Mouse (Mus musculus): Measurements from ENCODE around the gene Txnrd1. TPM values are rescaled to one million over a fixed set of nuclear protein-coding genes. Genes with fewer than 3 reads are reported as not detected.

Txnrd1 gene
- polyA plus RNA-seq, 1 experiment: 109 TPM

DNA sequence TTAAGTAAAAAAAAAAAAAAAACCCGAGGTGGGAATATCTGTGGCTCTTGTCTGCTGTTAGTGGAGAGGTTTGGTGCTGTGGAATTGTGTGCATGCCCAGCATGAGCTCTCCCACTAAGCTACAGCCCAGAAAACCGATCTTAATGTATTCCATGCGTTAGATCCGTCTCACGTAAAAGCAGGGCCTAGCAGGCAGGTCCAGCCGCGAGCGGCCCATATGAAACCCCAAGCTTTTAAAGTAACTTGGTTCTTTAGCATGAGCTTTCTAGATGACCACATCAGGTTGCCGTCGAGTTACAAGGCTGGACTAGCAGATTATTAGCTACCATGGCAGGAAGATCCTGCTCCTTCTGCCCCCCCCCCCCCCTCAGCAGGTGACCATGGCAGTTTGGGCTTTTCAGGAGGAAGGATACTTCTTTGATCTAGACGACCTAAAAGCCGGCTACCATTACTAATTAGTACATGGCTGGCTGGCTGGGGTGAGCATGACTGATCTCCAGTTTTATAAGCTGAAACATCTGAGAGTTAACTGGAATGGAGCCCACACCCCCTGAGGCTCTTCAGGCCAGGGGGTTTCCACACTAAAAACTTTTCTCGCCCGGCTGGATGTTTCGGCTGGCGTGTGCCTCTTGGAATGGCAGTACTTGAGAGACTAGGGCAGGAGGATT lies 16.1 kb downstream of the Txnrd1 start:
- no peak for TF ChIP-seq GATA1 (IDR thresholded peaks at IDR 0.05; ENCODE audit: low read length)

DNA sequence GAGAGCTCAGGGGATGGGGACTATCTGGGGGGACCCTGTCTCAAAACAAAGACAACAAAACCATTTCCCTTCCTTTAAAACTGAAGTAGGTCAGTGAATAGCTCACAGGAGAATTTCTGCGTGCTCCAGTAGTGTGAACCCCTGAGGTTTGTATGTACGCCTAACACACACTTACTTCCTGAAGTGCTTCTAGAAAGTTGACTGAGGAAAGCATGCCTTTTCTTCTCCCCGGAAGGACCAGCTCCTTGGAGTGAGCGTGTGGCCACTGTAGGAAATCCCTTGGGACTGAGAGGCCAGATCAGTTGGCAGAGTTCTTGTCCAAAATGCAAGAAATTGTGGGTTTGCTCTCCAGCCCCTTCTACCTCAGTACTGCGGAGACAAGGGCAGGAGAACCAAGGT lies 16.6 kb downstream of the Txnrd1 start:
- TF ChIP-seq GATA1 (IDR thresholded peaks at IDR 0.05; ENCODE audit: low read length): no peak

DNA sequence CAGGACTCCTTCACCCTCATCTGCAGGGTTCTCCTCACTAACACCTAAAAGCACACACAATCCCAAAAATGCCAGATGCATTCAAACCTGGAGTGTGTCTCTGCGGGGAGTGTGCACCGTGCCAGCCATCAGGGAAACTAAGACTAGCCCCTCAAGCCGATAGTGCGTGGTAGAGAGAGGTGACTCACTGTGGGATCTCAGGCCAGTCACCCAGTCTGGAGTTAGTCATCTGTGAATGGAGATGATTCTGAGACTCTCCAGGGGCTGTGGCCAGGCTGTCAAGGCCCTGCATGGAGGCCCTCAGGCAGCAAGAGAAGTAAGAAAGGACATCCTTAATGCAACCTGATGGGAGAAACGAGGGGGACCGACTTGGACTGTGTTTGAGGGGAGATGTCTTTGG lies 18.0 kb downstream of the Txnrd1 start:
- no peak for TF ChIP-seq GATA1 (IDR thresholded peaks at IDR 0.05; ENCODE audit: low read length)

DNA sequence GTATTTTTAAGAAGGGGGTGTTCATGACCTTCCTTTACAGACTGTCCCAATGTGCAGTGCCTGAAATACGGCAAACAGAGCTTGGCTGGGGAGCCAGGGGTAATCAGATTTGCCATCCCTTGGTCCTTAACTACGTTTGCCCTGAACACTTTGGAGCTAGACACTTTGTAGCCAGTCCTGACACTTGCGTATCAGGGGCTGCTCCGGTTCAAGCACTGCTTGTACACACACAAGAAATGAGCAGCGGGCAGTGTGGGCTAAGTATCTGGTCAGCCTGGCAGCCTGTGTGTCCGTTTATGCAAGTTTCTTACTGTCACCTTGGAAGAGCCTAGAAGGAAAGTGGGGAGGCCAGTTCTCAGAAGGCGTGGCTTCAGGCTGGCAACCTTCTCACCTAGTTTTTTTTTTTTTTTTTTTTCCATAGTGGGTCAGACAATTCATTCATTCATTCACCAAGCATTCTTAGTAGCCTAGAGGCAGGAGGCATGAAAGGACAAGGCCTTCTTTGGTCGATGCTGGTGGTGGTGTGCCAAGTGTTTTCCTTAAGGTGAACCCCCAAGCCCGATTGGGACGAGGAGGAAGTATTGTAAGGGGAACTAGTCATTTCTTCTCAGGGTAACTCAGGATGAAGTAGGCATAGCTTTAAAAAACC lies 24.4 kb downstream of the Txnrd1 start:
- no peak for TF ChIP-seq GATA1 (IDR thresholded peaks at IDR 0.05; ENCODE audit: low read length)

DNA sequence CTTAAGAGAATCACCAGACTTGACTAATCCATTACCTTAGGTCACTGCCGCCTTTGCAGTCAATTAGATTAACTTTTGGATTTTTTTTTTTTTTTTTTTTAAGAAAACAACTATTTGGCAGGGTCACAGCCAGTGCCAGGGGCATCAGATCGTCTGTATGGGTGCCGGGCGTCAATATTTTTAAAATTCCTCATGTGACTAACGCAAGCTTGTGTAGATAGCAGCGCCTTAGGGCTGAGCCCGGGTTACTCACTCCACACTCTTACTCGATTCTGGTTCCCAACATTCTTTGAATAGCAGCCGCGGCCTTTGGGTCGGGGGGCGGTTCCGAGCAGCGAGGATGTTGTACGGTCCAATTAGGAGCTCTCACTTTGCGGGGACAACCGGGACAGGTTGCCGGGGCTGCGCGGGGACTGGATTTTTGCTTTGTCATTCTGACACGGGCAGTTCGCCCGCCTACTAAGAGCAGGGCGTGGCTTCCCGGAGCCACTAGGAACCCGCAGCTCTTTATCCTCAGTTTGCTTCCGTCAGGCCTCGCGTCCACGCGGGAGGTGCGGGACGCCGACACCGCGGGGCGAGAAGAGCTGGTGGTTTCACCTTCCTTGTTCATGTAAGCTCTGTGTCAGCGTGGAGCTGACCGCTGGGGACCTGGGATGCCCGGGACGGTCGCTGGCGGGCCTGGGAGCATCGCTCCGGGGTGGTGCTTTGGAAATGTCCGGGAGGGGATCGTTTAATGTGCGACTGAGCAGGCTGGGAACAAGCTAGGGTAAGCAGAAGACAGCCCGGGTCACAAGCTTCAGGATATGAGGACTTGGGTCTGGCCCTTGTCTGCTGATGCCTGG lies 25.2 kb downstream of the Txnrd1 start:
- no peak for TF ChIP-seq GATA1 (IDR thresholded peaks at IDR 0.05; ENCODE audit: low read length)

DNA sequence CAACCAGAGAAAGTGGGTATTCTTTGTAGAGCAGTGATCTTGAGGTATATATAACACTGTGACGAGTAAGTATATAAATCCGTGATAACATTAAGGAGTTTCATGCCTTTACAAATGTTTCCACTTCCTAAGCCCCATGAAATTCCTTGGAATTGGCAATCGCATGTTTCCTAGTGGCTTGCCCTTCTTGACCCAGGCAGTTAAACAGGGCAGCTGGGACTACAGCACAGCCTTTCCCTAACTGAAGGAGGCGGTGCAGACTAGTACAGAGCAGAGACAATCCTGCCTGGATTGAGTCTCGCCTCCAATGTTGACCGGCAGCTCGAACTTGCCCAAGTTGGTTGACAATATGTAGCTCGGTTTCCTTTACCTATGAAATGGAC lies 25.8 kb downstream of the Txnrd1 start:
- TF ChIP-seq GATA1 (IDR thresholded peaks at IDR 0.05; ENCODE audit: low read length): no peak

DNA sequence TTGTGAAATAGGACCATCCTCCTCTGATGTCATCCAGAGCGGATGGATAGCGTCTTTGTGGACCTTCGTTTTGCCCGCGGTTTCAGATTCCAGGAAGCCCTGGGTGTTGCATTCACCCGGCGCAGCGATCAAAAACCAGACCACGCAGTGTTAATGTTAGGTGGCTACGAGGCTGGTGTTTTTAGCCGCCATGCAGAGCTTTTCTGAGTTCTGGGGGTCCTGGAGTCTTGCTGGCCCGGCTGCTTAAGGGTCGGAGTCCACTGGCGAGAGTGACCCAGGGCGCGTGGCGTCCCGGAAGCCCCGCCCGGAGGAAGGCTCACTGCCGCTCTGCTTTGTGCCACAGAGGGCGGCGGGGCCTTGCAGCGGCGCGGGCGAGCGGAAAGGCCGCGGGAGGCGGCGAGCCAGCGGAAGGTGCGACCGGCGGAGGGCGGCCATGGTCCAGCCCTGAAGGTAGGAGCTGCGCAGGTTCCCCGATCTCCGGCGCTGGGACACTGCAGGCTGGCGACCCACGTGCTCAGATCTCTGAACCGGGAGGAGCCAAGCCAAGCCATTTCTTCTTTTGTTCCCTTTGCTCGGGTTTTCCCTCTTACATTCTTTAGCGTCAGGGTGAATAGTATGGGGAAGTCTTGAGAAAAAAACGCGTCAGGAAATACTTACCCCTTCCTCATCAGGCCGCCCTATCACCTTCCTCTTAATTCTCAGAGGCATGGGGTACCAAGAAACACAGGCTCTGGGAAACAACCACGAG lies 26.6 kb downstream of the Txnrd1 start:
- no peak for TF ChIP-seq GATA1 (IDR thresholded peaks at IDR 0.05; ENCODE audit: low read length)

DNA sequence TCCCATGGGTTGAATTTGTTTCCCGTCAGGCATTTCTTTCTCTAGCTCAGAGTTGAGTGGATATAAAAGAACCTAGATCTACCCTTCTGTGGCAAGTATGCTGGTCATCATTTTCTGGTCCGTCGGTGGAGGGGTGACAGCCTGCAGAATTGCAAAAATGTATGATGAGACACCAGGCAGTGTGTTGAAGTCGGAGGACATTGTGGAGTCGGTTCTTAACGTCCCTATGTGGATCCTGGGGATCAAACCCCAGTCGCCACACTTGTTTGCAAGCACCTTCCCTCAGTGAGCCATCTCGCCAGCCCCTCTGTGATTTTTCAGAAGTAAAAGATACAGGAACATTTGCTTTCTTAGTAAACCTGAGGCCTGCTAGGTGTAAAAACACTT lies 27.2 kb downstream of the Txnrd1 start:
- no peak for TF ChIP-seq GATA1 (IDR thresholded peaks at IDR 0.05; ENCODE audit: low read length)

DNA sequence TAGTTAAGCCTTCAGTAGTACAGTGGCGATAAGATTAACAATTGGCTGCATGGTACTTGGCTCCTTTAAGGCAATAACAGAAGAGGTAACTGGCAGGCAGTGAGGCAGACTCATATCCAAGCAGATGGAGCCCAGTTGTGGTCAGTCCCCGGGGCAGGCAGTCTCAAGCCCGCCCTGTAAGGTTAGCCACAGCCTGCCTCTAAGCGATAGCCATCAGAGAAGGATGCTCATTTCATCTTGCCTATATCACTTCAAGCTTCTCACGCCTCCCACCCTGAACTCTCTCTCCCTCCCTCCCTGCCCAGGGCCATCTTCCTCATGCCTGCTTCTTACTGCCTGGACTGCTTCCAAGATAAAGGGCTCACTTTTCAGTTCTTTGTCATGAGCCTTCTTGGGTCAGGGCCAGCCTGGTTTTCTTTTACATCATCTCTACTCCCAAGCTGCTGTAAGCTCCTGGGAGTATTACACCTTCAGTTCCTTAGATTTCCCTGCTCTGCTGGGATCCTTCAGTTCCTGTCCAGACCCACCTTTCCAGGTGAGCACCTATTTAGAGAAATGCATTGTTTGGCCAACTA lies 29.4 kb downstream of the Txnrd1 start:
- no peak for TF ChIP-seq GATA1 (IDR thresholded peaks at IDR 0.05; ENCODE audit: low read length)

DNA sequence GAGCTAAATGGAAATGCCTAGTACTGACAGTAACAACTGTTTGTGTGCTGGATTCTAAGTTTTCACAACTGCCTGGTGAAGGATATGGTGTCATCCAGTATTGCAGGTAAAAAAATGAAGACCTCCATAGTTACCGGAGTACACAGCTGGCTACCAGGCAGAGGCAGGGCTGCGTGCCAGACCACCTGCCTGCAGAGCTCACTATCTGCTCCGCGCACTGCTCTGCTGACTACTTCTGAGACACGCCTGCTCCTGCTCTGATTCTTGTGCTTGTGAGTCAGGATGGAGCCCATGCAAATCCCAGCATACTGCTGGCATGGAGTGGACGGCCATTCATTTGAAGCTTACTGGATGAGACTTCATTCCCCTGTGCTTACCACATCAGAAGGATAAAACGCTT lies 30.1 kb downstream of the Txnrd1 start:
- no peak for TF ChIP-seq GATA1 (IDR thresholded peaks at IDR 0.05; ENCODE audit: low read length)

DNA sequence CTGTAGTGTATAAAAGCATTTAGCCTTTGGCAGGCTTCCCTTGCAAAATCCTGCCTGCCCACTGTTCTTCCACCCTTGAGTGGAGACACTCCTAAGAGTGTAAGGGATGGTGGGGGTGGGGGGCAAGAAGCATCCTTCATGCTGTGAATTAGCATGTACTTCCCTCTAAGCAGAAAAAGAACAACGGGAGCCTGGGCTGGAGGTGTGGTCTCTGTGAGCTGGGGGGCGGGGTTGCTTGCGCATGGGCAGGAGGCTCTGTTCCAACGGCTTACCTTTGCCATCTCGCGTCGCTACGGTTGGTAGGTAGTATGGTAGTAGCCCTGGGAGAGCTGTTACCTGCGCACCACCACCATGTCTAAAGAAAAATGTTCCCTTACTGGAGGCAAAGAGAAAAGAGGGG lies 32.6 kb downstream of the Txnrd1 start, which contains the start of gene Eid3:
Gene Eid3 (plus strand): TSS at position 271 of the 400 bp plus-strand sequence.
- TF ChIP-seq GATA1 (IDR thresholded peaks at IDR 0.05; ENCODE audit: low read length): no peak

DNA sequence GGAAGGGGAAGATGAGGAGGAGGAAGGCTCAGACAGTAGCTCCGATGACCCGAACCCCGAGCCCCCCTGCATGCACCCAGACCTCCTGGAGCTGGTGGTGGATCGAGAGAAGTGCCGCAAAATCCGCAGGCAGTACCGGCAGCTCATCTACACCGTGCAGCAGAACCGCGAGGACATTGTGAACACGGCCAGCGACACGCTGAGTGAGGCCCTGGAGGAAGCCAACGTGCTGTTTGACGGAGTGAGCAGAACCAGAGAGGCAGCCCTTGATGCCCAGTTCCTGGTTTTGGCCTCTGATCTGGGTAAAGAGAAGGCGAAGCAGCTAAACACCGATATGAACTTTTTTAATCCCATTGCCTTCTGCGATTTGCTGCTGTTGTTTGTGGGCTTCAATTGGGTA lies 33.1 kb downstream of the Txnrd1 start:
- no peak for TF ChIP-seq GATA1 (IDR thresholded peaks at IDR 0.05; ENCODE audit: low read length)

DNA sequence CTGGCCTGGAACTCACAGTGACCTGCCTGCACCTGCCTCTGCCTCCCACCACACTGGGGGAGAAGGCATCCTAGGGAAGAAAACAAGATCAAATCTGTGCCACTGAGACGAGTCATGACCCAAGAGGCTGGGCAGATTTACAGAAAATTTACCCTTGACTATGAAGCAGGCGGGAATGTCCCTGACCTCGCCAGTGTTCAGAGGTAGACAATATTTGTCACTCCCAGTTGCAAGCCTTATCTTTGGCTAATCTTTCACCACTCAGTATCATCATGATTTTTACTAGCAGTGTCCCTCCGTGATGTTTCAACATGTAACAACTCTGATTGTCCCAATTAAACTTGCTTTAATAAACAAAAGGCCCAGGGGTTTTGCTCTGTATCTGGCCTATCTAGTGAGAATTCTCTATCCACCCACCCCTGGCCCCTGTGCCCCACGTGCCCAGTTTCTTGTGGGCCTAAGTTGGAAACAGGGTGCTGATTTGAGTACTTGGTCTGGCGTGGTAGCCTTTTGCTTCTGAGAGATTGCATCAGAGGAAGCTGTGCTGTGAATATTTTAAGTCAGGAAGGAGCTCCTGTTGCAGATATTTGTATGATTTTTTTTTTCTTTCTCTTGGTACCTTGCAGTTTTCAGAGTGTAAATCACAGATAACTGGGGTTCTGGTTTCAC lies 34.8 kb downstream of the Txnrd1 start:
- TF ChIP-seq GATA1 (IDR thresholded peaks at IDR 0.05; ENCODE audit: low read length): no peak

DNA sequence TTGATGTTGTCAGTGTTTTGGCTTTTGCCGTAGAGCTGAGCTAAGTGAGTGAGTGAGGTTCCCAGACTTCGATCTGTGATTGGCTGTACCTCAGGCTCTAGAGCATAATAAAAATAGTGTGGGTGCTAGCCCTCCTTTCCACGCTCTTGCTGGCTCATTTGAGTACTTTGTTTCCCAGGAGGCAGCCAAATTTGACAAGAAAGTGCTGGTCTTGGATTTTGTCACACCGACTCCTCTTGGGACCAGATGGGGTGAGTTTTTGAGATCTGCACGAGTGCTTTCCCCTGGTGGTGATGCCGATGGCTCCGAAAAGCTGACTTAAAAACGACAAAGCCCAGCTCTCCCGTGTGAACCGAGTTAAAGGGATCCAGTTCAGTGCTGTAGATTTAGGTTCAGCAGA lies 41.7 kb downstream of the Txnrd1 start:
- TF ChIP-seq GATA1 (IDR thresholded peaks at IDR 0.05; ENCODE audit: low read length): no peak
